Mouse (Mus musculus) kidney, adult 2 months (tissue): ENCODE data around the gene Actn1. TPM values are rescaled to one million over a fixed set of nuclear protein-coding genes. Genes with fewer than 3 reads are reported as not detected.

ENCODE experiments used
- DNase-seq: peaks from one replicate; pipeline ENCODE4 v3.0.0; 2021
- H3K27ac ChIP-seq: fragments of 200-500 bp; 2 replicates; pipeline ENCODE4 v1.5.1; 2012; ENCODE audit warnings: low read depth, low read length, control low read depth, inconsistent platforms; ENCODE audit not compliant: insufficient read depth
- H3K27me3 ChIP-seq: fragments of 200-500 bp; replicated peaks from 2 replicates; pipeline ENCODE4 v1.6.1; 2012; ENCODE audit warnings: mild to moderate bottlenecking, moderate library complexity, low read length, inconsistent platforms; ENCODE audit not compliant: control insufficient read depth, insufficient read depth
- H3K36me3 ChIP-seq: fragments of 200-500 bp; 2 replicates; pipeline ENCODE4 v1.6.1; 2012; ENCODE audit warnings: mild to moderate bottlenecking, moderate library complexity, low read length, inconsistent platforms; ENCODE audit not compliant: control insufficient read depth, insufficient read depth
- H3K4me1 ChIP-seq: fragments of 200-500 bp; 2 replicates; pipeline ENCODE4 v1.6.1; 2011; ENCODE audit warnings: low read length; ENCODE audit not compliant: control insufficient read depth, insufficient read depth
- H3K4me3 ChIP-seq: fragments of 200-500 bp; 2 replicates; pipeline ENCODE4 v1.5.1; 2011; ENCODE audit warnings: mild to moderate bottlenecking, low read depth, low read length, control low read depth; ENCODE audit not compliant: insufficient read depth
- CTCF ChIP-seq: fragments of 200-500 bp; conservative IDR thresholded peaks from 2 replicates; pipeline ENCODE4 v1.5.1; 2011; ENCODE audit warnings: low read depth, mild to moderate bottlenecking, control low read depth, low read length, moderate library complexity, mixed read lengths; ENCODE audit not compliant: insufficient read depth, insufficient read length
- POLR2A ChIP-seq: fragments of 200-500 bp; IDR thresholded peaks from one replicate; pipeline ENCODE4 v1.6.1; 2011; ENCODE audit warnings: low read depth, low read length, control low read depth
- WGBS: fragments of 180-500 bp; shearing (Covaris S2); methylation state at CpG from one replicate; pipeline ENCODE4 v1.1.7; 2018; 5-methylcytosine and 5-hydroxymethylcytosine counted together
- polyA plus RNA-seq: library from polyadenylated mRNA; depleted of rRNA; stranded (reverse); fragments of >200 nt; gene quantifications from 2 replicates; pipeline ENCODE4 v1.2.3, GENCODE M21; 2012; rRNA removed

The Actn1 gene
- 31.3 and 32.6 TPM in 2 replicates for polyA plus RNA-seq

GRCm38 (mm10) chr12:80260056-80260743 lies at the start of gene Actn1:
TSS of gene Actn1 (minus strand) at chr12:80260371.
- Histone ChIP-seq H3K27ac (peak within 1 kb of the TSS; percentile 78), H3K4me3 (peak within 1 kb of the TSS; percentile 68), H3K36me3 (no peaks in the 10 kb centered on the region), H3K4me1 (no peaks in the 10 kb centered on the region), H3K27me3 (no peaks in the 10 kb centered on the region)
- 1% methylated on average over 55 of the region's 55 CpGs for WGBS
- DNase-seq, result peak; percentile 96
- no peak for TF ChIP-seq POLR2A
- TF ChIP-seq CTCF, result no peak

- no peak overlapping the region for H3K27ac ChIP-seq
- no peaks in the 10 kb centered on the region for H3K27me3 ChIP-seq
- WGBS, result 71% methylated on average over 3 of the region's 3 CpGs
- H3K36me3 ChIP-seq, result no peaks in the 10 kb centered on the region
- no peaks in the 10 kb centered on the region for H3K4me1 ChIP-seq
- no peak for DNase-seq
- TF ChIP-seq POLR2A (no peak), CTCF (no peak)
- H3K4me3 ChIP-seq, result no peak overlapping the region
Observed at GRCm38 (mm10) chr12:80307556-80307955, 47.4 kb upstream of the Actn1 start.

- WGBS, result 89% methylated on average over 3 of the region's 3 CpGs
- no peaks in the 10 kb centered on the region for H3K4me1 ChIP-seq
- H3K36me3 ChIP-seq, result no peaks in the 10 kb centered on the region
- H3K4me3 ChIP-seq, result no peak overlapping the region
- H3K27me3 ChIP-seq, result no peaks in the 10 kb centered on the region
- no peak overlapping the region for H3K27ac ChIP-seq
- no peak for TF ChIP-seq POLR2A
- no peak for DNase-seq
Observed at GRCm38 (mm10) chr12:80304518-80304917, 44.3 kb upstream of the Actn1 start.

GRCm38 (mm10) chr12:80300833-80301456 lies 40.8 kb upstream of the Actn1 start:
- 80% methylated on average over 9 of the region's 9 CpGs for WGBS
- Histone ChIP-seq H3K27me3 (no peaks in the 10 kb centered on the region), H3K4me3 (no peak overlapping the region), H3K27ac (no peak overlapping the region), H3K4me1 (no peaks in the 10 kb centered on the region), H3K36me3 (no peaks in the 10 kb centered on the region)
- no peak for DNase-seq
- TF ChIP-seq POLR2A, result no peak
- TF ChIP-seq CTCF, result no peak

- no peak overlapping the region for H3K27ac ChIP-seq
- DNase-seq, result no peak
- H3K4me1 ChIP-seq, result no peaks in the 10 kb centered on the region
- H3K36me3 ChIP-seq, result no peaks in the 10 kb centered on the region
- no peak overlapping the region for H3K4me3 ChIP-seq
- 50% methylated on average over 6 of the region's 6 CpGs for WGBS
- no peaks in the 10 kb centered on the region for H3K27me3 ChIP-seq
- TF ChIP-seq CTCF, result no peak
- TF ChIP-seq POLR2A, result no peak
Observed at GRCm38 (mm10) chr12:80298714-80299113, 38.5 kb upstream of the Actn1 start.

- WGBS, result 69% methylated on average over 3 of the region's 3 CpGs
- H3K27me3 ChIP-seq, result no peaks in the 10 kb centered on the region
- H3K4me3 ChIP-seq, result no peak overlapping the region
- no peak overlapping the region for H3K27ac ChIP-seq
- TF ChIP-seq POLR2A, result no peak
- no peak for TF ChIP-seq CTCF
- H3K4me1 ChIP-seq, result no peaks in the 10 kb centered on the region
- no peak for DNase-seq
- H3K36me3 ChIP-seq, result no peaks in the 10 kb centered on the region
Observed at GRCm38 (mm10) chr12:80291895-80292435, 31.8 kb upstream of the Actn1 start.

- H3K4me1 ChIP-seq, result no peaks in the 10 kb centered on the region
- DNase-seq, result no peak
- H3K4me3 ChIP-seq, result no peak overlapping the region
- no peaks in the 10 kb centered on the region for H3K27me3 ChIP-seq
- WGBS, result 90% methylated on average over 8 of the region's 8 CpGs
- TF ChIP-seq CTCF, result no peak
- H3K27ac ChIP-seq, result no peak overlapping the region
- no peaks in the 10 kb centered on the region for H3K36me3 ChIP-seq
Observed at GRCm38 (mm10) chr12:80290964-80291363, 30.8 kb upstream of the Actn1 start.
